ENCODE assay signal across 11 mouse cellular contexts in genomic region chr1:187604691-187605310, GRCm38 (mm10). TPM values are rescaled to one million over a fixed set of nuclear protein-coding genes. Genes with fewer than 3 reads are reported as not detected.
DNase-seq lines count a peak whose midpoint lies in the region; TF ChIP-seq lines count a peak whose summit lies in the region.
"Had no signal": no experiment of that assay in that cellular context is flagged by ENCODE, and none has a peak within 500 bp of the region (broad histone marks: within the 10 kb centered on the region; RNA-seq: fewer than 3 reads in every experiment).

No protein-coding gene starts in this region.

- peaks cover 62% of the 10 kb centered on the region for H3K4me1 ChIP-seq in forebrain, embryonic 10.5 days
- peaks cover 61% of the 10 kb centered on the region for H3K4me1 ChIP-seq in limb, embryonic 10.5 days

- intact Hi-C loops in gastrocnemius, adult 2 months (cut with DNase I), result no loop called here

- DNase-seq in kidney, postnatal 4 days, result peak; percentile 14 to 32
- no peak for DNase-seq in kidney, adult 8-10 months
- DNase-seq in forebrain, embryonic 10.5 days (ENCODE audit: extremely low spot score, low spot score), result peak; percentile 42
- peak; percentile 52 for DNase-seq in limb, embryonic 10.5 days (ENCODE audit: low spot score)
- peak; percentile 49 for DNase-seq in retina, embryonic 14.5 days (ENCODE audit: low spot score)
- DNase-seq in layer of hippocampus, adult 2 months (ENCODE audit: low spot score in 2 of 2), result no peak
- DNase-seq in gastrocnemius, adult 2 months, result no peak
- DNase-seq in testis, postnatal 14 days (ENCODE audit: low spot score), result no peak
- DNase-seq: cerebellum, adult 11-12 months; lung, adult 2 months; right cerebral cortex, adult 18-20 months had no signal

- peaks cover 85% of the 10 kb centered on the region for H3K27me3 ChIP-seq in forebrain, embryonic 10.5 days (ENCODE audit: poor library complexity, severe bottlenecking)
- peaks cover 78% of the 10 kb centered on the region for H3K27me3 ChIP-seq in limb, embryonic 10.5 days (ENCODE audit: low read depth, poor library complexity, severe bottlenecking)

- WGBS in forebrain, embryonic 10.5 days, result 1% methylated on average over 24 of the region's 24 CpGs
- 2% methylated on average over 24 of the region's 24 CpGs for WGBS in limb, embryonic 10.5 days

- peaks cover 7% of the 10 kb centered on the region for H3K9me3 ChIP-seq in forebrain, embryonic 10.5 days
- no peaks in the 10 kb centered on the region for H3K9me3 ChIP-seq in limb, embryonic 10.5 days (replicated peaks)

- no peaks in the 10 kb centered on the region for H3K36me3 ChIP-seq in forebrain, embryonic 10.5 days (replicated peaks)
- no peaks in the 10 kb centered on the region for H3K36me3 ChIP-seq in limb, embryonic 10.5 days

- no peak overlapping the region for H3K27ac ChIP-seq in forebrain, embryonic 10.5 days
- H3K27ac ChIP-seq in limb, embryonic 10.5 days, result no peak overlapping the region
- H3K27ac ChIP-seq in layer of hippocampus, adult 2 months, result no peak overlapping the region
- H3K27ac ChIP-seq in gastrocnemius, adult 2 months, result no peak overlapping the region

- H3K4me3 ChIP-seq in forebrain, embryonic 10.5 days, result peak overlapping the region; percentile 35
- H3K4me3 ChIP-seq in limb, embryonic 10.5 days, result peak overlapping the region; percentile 31
- H3K4me3 ChIP-seq in layer of hippocampus, adult 2 months, result no peak overlapping the region
- H3K4me3 ChIP-seq in gastrocnemius, adult 2 months, result no peak overlapping the region

- no peak for TF ChIP-seq CTCF in layer of hippocampus, adult 2 months (conservative IDR thresholded peaks at IDR 0.05)
- TF ChIP-seq CTCF in gastrocnemius, adult 2 months (IDR thresholded peaks at IDR 0.05), result no peak

RNA-seq across cellular contexts. Expression of gene Esrrg, which starts 3.8 kb away (rescaled TPM):
- 1.3 and 1.8 TPM in 2 replicates for polyA plus RNA-seq in forebrain, embryonic 10.5 days (2016; fragmentation: Nextera tagmentation; extraction: Ambion mirVana)
- polyA plus RNA-seq in limb, embryonic 10.5 days (2016; fragmentation: Nextera tagmentation; extraction: Ambion mirVana), result 2.2 and 2.9 TPM in 2 replicates
- 10 to 100 TPM; 10.9 to 12.6 TPM for total RNA-seq in layer of hippocampus, adult 2 months (2021)
- 10 to 100 TPM; 21.1 to 39.1 TPM for total RNA-seq in gastrocnemius, adult 2 months (2021)

Comparison
In these comparisons a context has a peak if more than half of its experiments do, and no peak if none do; other contexts are left out.
1. DNase-seq: peak in kidney, postnatal 4 days (2 of 2), forebrain, embryonic 10.5 days (single experiment), limb, embryonic 10.5 days (single experiment) and retina, embryonic 14.5 days (single experiment); none in kidney, adult 8-10 months (0 of 2), layer of hippocampus, adult 2 months (0 of 2), gastrocnemius, adult 2 months (single experiment) and testis, postnatal 14 days (single experiment).
2. H3K4me3 ChIP-seq: peak in forebrain, embryonic 10.5 days (single experiment) and limb, embryonic 10.5 days (single experiment); none in layer of hippocampus, adult 2 months (single experiment) and gastrocnemius, adult 2 months (single experiment).